Mouse (Mus musculus) heart, embryonic 16.5 days (tissue): ENCODE measurements around the gene Son. TPM values are rescaled to one million over a fixed set of nuclear protein-coding genes. Genes with fewer than 3 reads are reported as not detected.

Experiments
- ATAC-seq: fragments of 200-750 bp; cut with Nextera tagmentation; replicated peaks from 2 replicates; pipeline ENCODE4 v1.8.0; 2017; ENCODE audit warnings: moderate number of reproducible peaks; ENCODE audit not compliant: insufficient read depth, low FRiP score; ENCODE audit errors: extremely low read depth
- H3K27ac ChIP-seq: fragments of 300-500 bp; sonication (generic); 2 replicates; pipeline ENCODE4 v1.5.1; 2014; ENCODE audit warnings: mild to moderate bottlenecking, low read length, control low read depth, moderate library complexity
- H3K27me3 ChIP-seq: fragments of 300-500 bp; sonication (generic); 2 replicates; pipeline ENCODE4 v1.6.1; 2014; ENCODE audit warnings: low read length, mixed read lengths; ENCODE audit not compliant: control insufficient read depth, insufficient read depth
- H3K36me3 ChIP-seq: fragments of 300-500 bp; sonication (generic); 2 replicates; pipeline ENCODE4 v1.6.1; 2014; ENCODE audit not compliant: control insufficient read depth, insufficient read depth
- H3K4me1 ChIP-seq: fragments of 300-500 bp; sonication (generic); 2 replicates; pipeline ENCODE4 v1.6.1; 2014; ENCODE audit warnings: low read length, mixed read lengths; ENCODE audit not compliant: control insufficient read depth, insufficient read depth
- H3K4me2 ChIP-seq: fragments of 300-500 bp; sonication (generic); 2 replicates; pipeline ENCODE4 v1.6.1; 2014; ENCODE audit warnings: low read depth, mild to moderate bottlenecking, control low read depth, low read length
- H3K4me3 ChIP-seq: fragments of 300-500 bp; sonication (generic); 2 replicates; pipeline ENCODE4 v1.5.1; 2014; ENCODE audit warnings: mild to moderate bottlenecking, control low read depth, low read length
- H3K9ac ChIP-seq: fragments of 300-500 bp; sonication (generic); 2 replicates; pipeline ENCODE4 v1.6.1; 2014; ENCODE audit warnings: low read length, control low read depth
- H3K9me3 ChIP-seq: fragments of 300-500 bp; sonication (generic); replicated peaks from 2 replicates; pipeline ENCODE4 v1.6.1; 2016; ENCODE audit warnings: low read length; ENCODE audit not compliant: control insufficient read depth
- whole genome bisulfite sequencing: fragments of 180-500 bp; shearing (Covaris S2); extraction: QIAGEN DNeasy Blood & Tissue Kit; methylation state at CpG from one replicate; pipeline ENCODE4 v1.1.7; 2014; 5-methylcytosine and 5-hydroxymethylcytosine counted together
- polyA plus RNA-seq: library from polyadenylated mRNA; unstranded; fragments of >200 nt; fragmentation: Nextera tagmentation; extraction: Ambion mirVana; gene quantifications from 2 replicates; pipeline ENCODE4 v1.2.1, GENCODE M21; 2015

Gene Son
- polyA plus RNA-seq, 1 experiment from 2014 or later, result 77.4 TPM

DNA sequence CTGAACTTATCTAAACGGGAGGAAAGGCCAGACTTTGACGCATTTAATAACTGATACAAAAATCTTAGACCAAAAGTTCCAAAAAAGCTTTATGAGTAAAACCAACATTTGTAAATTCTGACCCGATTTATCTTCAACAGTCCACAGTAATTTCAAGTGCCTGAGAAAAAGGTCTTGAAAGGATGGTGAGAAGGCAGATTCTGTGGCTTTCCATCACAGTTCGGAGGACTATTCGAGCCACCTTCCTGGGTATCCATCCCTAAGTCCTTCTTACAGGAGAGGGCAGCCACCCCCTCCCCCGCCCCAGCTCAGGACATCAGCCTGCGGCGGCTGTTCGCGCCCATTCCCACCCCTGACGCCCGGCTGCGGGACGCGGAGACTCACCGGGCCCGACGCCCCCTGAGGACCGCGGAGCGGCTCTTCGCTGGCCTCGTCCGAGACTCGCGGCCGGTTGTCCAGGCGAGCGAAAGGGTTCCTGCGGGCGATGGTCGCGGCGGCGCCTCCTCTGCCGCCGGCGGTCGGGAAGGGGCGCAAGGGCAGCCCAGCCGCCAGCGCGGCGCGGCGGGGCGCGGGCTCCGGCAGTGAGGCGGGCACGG lies 40.8 kb downstream of the Son start:
- Histone ChIP-seq H3K4me2 (peak overlapping the region; percentile 88), H3K4me3 (peak overlapping the region; percentile 93), H3K36me3 (peaks cover 10% of the 10 kb centered on the region; the same call in 1 of the 2 replicates), H3K9ac (peak overlapping the region; percentile 90), H3K27me3 (no peaks in the 10 kb centered on the region), H3K4me1 (peaks cover 7% of the 10 kb centered on the region), H3K9me3 (no peaks in the 10 kb centered on the region), H3K27ac (peak overlapping the region; percentile 66)
- peak; percentile 49 for ATAC-seq
- WGBS, result 2% methylated on average over 43 of the region's 51 CpGs

DNA sequence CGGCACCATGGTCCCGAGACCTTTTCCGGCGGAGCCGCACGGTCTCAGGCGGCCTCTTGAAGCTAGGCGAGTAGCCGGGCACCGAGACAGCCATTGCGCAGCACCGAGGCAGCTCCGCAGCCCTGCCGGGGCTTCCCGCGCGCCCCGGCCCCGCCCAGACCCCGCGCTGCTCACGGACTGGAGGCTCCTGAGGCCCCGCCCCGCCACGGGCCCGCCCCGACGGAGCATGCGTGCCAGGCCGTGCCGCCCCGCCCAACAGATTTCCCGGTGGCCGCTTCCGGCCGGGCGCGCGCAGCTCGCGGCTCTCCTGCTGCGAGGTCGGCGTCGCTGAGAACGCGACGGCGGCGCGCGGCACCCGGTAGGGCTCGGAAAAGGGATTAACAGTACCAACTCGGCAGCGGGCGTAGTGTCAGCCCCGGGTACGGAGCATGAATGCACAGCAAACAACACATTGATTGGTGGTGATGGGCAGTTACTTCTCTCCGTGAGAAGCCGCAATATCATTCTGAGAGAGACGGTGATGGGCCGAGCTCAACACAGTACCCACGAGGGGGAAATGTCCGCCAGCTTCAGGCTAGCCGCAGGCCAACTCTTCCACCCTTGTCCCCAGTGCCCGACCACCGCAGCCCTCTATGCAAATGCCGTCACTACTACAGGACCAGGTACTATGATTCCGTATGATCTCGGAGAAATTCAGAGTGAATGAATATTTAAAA lies 41.5 kb downstream of the Son start, which contains the start of gene Donson:
Gene Donson (minus strand): TSS at position 152 of the 716 bp plus-strand sequence.
- peak; percentile 99 for ATAC-seq
- H3K4me1 ChIP-seq, result peaks cover 7% of the 10 kb centered on the region

GRCm38 (mm10) chr16:91689791-91690190 lies 42.5 kb downstream of the Son start:
- Histone ChIP-seq H3K27me3 (no peaks in the 10 kb centered on the region), H3K36me3 (peaks cover 4% of the 10 kb centered on the region; the same call in 1 of the 2 replicates), H3K9ac (no peak overlapping the region), H3K4me3 (no peak overlapping the region), H3K27ac (no peak overlapping the region), H3K4me2 (no peak overlapping the region), H3K4me1 (peaks cover 7% of the 10 kb centered on the region), H3K9me3 (no peaks in the 10 kb centered on the region)
- no peak for ATAC-seq
- WGBS, result 38% methylated on average over 7 of the region's 7 CpGs

More for the DNA sequence above, 41.5 kb downstream of the Son start, which contains the start of gene Donson:
- peaks cover 10% of the 10 kb centered on the region for H3K36me3 ChIP-seq
- WGBS, result under 1% methylated on average over 68 of the region's 71 CpGs
- H3K27ac ChIP-seq, result peak within 1 kb of the TSS; percentile 87
- peak within 1 kb of the TSS; percentile 90 for H3K9ac ChIP-seq
- peak within 1 kb of the TSS; percentile 88 for H3K4me2 ChIP-seq
- no peaks in the 10 kb centered on the region for H3K9me3 ChIP-seq
- peak within 1 kb of the TSS; percentile 93 for H3K4me3 ChIP-seq
- H3K27me3 ChIP-seq, result no peaks in the 10 kb centered on the region

- Histone ChIP-seq H3K4me3 (no peak overlapping the region), H3K27ac (no peak overlapping the region), H3K4me1 (no peaks in the 10 kb centered on the region; the same call in 1 of the 2 replicates), H3K9ac (no peak overlapping the region), H3K27me3 (no peaks in the 10 kb centered on the region), H3K9me3 (no peaks in the 10 kb centered on the region), H3K4me2 (no peak overlapping the region), H3K36me3 (peaks cover 22% of the 10 kb centered on the region)
- peak; percentile 88 for ATAC-seq
- WGBS, result 27% methylated on average over 14 of the region's 14 CpGs
Measured at GRCm38 (mm10) chr16:91694455-91695084, 47.3 kb downstream of the Son start.

- Histone ChIP-seq H3K4me2 (no peak overlapping the region), H3K27me3 (no peaks in the 10 kb centered on the region), H3K27ac (0 out of 2 replicates have a peak overlapping the region, but pooled peaks have one; percentile 6), H3K36me3 (peaks cover 23% of the 10 kb centered on the region), H3K9ac (no peak overlapping the region), H3K9me3 (no peaks in the 10 kb centered on the region), H3K4me3 (no peak overlapping the region), H3K4me1 (no peaks in the 10 kb centered on the region)
- WGBS, result 52% methylated on average over 8 of the region's 8 CpGs
- ATAC-seq, result no peak
Measured at GRCm38 (mm10) chr16:91695108-91695755, 47.9 kb downstream of the Son start.

- WGBS, result 81% methylated on average over 1 of the region's 1 CpGs
- no peak overlapping the region for H3K27ac ChIP-seq
- no peaks in the 10 kb centered on the region for H3K4me1 ChIP-seq
- no peak overlapping the region for H3K4me3 ChIP-seq
- ATAC-seq, result no peak
- peaks cover 26% of the 10 kb centered on the region for H3K36me3 ChIP-seq
- H3K9me3 ChIP-seq, result no peaks in the 10 kb centered on the region
- no peaks in the 10 kb centered on the region for H3K27me3 ChIP-seq
- H3K4me2 ChIP-seq, result no peak overlapping the region
- no peak overlapping the region for H3K9ac ChIP-seq
Measured at GRCm38 (mm10) chr16:91698995-91699394, 51.7 kb downstream of the Son start.

DNA sequence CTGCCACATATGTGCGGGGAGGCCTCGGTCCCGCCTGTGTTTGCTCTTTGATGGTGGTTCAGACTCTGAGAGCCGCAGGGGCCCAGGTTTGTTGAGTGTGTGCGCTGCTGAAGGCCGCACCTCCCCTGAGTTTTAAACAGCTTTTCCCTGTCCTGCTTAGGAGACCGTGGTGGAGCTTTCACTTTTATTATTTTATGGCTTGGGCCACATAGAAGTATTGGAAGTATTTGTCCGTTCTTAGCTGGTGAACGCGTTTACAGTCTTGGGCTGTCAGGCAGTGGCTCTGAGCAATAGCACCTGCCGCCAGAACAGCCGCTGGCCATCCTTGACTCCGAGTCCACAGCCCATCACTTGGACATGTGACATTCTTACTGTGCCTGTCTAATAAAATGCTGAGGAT lies 54.6 kb downstream of the Son start:
- no peak overlapping the region for H3K27ac ChIP-seq
- no peak for ATAC-seq
- H3K9me3 ChIP-seq, result no peaks in the 10 kb centered on the region
- H3K27me3 ChIP-seq, result no peaks in the 10 kb centered on the region
- WGBS, result 78% methylated on average over 13 of the region's 13 CpGs
- peaks cover 30% of the 10 kb centered on the region for H3K36me3 ChIP-seq
- no peak overlapping the region for H3K4me2 ChIP-seq
- H3K9ac ChIP-seq, result no peak overlapping the region
- no peak overlapping the region for H3K4me3 ChIP-seq
- no peaks in the 10 kb centered on the region for H3K4me1 ChIP-seq

DNA sequence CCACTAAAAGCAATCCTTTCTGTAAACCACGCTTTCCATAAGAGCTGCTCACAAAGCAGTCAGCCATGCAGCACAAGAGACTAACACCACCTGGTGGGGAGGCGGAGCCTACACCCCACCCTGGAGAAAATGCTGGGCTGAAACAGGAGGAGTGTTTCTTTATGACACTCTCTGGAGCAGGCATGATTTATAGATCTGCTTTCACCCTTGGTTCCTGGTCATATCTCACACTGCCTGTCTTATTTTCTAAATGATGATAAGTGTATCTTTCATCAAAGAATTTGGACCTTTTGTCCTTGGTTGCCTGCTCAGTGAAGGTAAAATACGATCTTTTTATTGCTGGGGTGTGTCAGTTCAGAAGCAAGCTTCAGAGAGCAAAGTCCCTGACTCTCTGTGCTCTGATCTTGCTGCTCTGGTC lies 55.5 kb downstream of the Son start:
- Histone ChIP-seq H3K27me3 (no peaks in the 10 kb centered on the region), H3K4me2 (no peak overlapping the region), H3K4me3 (no peak overlapping the region), H3K36me3 (peaks cover 31% of the 10 kb centered on the region), H3K4me1 (no peaks in the 10 kb centered on the region), H3K9ac (no peak overlapping the region), H3K9me3 (no peaks in the 10 kb centered on the region), H3K27ac (no peak overlapping the region)
- no peak for ATAC-seq
- WGBS, result 81% methylated on average over 3 of the region's 3 CpGs
